Mouse (Mus musculus) right cerebral cortex, postnatal 10 days (tissue): ENCODE measurements around the gene Scn1b.

Source experiments
- DNase-seq, 2 experiments: peaks; one replicate each; pipeline ENCODE4 v3.0.0; 2021; ENCODE audit warnings: low spot score in 2 of 2

The Scn1b gene

DNA sequence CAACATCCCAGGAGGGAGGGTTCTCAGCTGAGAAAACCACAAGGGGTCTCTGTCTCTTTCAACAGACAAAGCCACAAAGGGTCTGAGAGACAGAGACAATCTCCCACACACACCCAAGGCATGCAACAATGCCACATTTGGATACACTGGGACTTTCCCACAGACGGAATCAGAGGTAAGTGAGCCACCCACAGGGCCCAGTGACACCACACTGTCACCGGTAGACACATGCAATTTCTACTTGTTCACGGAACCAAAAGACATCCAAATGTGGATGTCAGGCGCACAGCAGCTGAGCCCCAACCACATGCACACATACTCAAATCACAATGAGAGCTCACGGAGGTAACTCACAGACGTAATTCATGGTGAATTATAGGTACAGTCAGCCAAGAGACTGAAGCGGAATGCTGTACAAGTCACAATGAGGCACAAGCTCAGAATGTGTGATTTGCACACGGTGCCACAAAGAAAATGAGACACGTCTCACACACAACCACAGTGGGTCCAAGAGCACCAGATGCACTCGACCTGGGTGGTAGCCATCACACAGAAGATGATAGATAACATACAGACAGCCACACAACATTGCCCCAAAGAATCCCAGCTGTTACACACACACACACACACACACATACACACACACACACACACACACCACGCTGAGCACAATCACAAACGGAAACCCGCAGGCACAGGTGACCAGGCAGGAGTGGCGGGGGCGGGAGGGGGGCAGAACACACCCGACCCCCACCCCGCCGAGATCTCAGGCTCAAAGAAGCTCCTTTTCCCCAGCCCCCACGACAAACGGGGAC lies 23.2 kb upstream of the Scn1b start:
- DNase-seq: no peak

DNA sequence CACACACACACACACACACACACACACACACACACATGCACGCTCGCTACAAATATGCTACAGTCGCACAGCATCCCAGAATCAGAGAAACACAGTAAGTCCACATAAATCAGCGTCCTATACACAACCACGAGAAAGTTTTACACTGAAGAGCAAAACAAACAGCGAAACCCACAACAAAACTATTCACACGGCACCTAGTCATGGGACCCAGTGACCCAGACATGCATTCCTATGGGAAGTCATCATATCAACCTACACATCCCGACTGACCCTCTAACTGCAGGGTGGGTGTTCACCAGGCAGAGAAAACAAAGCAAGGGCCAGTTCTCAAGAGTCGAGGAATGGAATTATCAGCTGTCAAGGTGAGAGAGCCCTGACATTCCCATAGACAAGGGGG lies 22.5 kb upstream of the Scn1b start:
- DNase-seq: no peak

DNA sequence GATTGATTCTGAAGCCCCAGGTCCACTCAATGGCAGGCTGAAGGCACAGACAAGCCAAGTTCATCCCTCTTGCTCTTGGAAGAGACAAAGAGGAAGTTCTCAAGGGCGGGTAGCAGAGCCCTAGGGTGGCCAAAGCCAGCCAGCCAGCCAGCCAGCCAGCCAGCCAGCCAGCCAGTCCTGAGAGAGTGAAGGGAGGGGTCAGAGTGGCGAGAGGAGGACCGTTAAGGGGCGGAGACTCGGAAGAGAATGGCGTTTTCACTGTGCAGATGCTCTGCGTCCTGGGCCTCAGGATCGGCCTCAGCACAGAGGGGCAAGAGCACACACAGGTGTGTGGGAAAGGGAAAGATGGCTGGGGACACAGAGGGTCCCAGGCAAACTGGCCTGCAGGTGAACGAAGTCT lies 22.0 kb upstream of the Scn1b start:
- DNase-seq: peak; percentile 71 to 73

DNA sequence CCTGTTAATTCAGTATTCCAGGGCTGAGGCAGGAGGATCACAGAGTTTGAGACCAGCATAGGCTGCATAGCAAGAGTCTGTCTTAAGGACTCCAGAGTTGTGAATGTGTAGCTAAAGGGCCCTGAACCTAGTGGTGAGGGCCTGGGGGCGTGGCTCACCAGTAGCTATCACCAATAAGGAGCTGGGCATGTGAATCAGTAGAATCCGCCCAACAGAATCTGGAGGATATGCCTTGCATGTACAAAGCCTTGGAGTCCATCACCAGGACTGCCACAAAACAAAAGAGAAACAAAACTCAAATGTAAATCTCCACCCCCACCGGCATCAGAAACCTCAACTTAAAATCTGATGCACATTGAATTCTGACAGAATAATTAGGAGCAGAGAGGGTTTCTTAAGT lies 21.3 kb upstream of the Scn1b start:
- no peak for DNase-seq

DNA sequence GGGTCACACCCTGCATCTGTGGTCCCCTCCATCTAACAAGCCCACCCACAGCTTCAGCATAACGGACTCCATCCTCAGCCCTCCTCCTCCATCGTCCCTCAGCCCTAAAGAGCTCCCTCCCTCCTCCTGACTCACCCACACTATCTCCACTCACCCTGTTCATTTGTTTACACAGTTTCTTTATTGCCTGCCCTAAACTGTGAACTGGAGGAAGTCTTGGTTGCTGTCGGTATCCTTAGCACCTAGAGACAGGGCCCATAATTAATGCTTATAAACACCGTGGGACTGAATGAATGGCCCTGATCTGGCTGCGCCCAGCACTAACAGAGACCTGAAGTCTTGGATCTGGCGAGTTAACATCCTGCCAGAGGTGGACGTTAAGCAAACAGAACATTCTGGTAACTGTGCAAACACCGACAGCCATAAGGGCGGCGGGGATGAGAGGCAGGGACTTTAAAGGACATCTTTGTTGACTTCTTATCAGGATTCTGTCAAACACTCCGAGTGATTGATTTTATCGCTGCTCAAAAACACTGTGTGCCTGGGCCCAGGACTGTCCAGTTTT lies 18.9 kb upstream of the Scn1b start:
- DNase-seq: no peak

DNA sequence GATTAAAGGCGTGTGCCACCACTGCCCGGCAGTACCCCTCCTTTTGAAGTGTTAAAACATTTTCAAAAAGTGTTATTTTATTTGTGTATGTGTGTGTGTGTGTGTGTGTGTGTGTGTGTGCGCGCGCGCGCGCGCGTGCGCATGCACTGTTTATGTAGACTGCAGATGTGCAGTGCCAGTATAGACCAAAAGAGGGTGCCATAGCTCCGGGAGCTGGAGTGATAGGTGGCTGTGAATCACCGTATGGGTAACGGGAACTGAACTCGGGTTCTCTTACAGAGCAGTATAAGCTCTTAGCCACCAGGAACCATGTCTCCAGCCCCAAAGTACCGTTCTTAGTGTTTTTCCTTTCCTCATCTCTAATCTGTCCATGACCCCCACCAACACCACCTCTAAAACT lies 18.1 kb upstream of the Scn1b start:
- no peak for DNase-seq

DNA sequence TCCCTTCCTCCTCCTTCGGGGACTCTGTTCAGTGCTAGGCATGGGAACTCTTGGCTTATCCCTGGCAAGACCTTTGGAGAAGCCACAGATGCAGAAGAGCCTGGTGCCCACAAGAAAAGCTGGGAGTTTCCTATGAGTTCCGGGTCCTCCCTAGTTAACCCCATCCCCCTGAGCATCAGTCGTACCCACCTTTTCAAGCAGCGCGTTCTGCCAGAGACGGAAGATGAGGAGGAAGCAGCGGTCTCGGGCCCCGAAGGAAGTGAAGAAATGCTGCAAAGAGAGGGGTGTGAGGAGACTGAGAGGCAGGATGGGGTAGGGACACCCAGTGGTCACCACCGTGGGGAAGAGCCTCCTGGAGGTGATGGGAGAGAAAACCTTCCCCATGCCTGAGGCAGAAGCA lies 14.1 kb upstream of the Scn1b start:
- no peak for DNase-seq

DNA sequence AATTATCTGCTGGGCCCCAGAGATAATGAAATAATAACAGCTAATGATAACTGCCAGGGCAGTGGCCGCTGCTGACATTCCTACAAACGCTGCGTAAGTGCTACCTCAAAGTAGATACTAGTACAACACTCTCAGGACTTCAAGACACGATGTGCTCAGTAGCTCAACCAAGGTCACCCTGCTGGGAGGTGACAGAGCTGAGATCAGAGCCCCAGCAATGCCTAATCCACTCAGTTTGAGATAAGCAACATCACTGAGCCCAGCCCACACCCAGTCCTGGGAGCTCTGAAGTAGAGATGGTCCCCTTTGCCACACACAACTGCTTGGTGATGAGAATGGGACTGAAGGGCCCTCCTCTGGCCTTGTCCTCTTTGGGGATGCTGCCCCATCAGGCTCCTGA lies 13.5 kb upstream of the Scn1b start:
- DNase-seq: peak in 1 of 2 experiments; percentile 17

DNA sequence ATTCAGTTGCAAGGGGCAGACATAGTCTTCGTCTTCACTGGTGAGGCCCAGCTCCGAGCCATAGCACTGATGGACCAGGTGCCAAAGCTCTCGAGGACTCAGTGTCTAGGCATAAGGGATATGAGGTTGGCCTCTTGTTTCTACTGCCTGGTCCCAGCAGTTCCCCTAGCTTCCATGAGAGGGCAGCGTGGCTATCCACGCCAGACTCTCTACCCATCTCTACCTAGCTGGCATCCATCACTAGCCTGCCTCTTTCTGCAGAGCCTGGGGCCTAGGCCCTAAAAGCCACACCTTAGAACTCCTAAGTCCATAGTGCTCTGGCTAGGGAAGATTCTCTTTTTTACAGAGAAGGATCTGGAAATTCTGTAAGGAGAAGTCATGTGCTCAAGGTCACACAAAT lies 13.0 kb upstream of the Scn1b start:
- peak in 1 of 2 experiments; percentile 75 for DNase-seq

DNA sequence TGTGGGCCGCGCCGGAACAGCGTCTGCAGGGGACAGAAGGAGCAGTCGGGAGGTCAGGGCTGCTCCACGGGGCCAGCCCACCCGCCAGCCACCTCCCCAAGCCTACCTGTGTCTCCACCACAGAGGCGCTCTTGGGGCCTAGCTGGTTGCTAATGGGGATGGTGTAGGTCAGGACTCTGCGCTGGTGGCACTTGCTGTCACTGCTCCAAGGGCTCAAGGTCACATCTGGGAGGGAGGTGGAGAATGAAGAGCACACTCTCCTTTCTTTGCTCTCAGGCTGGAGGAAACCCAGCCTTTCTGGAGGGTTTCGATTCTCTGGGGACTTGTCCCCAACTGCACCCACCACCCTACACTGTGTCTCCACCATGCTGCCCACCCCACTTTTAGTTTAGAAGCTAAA lies 8.9 kb upstream of the Scn1b start:
- DNase-seq: no peak

DNA sequence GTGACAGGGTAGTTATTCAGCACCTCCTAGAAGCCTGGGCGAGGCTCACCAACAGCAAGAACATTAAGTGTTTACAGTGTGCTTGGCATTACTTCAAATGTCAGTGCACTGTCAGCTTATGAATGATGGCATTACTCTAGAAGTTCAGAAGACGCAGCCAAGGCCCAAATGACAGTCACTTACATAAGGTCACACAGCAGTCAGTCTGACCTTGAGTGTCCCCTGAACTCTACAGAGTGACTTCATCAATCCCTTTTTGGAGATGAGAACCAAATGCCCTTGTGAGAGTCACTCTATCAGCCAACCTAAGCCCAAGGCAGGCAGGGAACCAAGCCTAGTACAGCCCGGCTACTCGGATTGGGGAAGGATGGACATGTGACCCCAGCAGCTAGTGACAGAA lies 5.1 kb upstream of the Scn1b start:
- no peak for DNase-seq

DNA sequence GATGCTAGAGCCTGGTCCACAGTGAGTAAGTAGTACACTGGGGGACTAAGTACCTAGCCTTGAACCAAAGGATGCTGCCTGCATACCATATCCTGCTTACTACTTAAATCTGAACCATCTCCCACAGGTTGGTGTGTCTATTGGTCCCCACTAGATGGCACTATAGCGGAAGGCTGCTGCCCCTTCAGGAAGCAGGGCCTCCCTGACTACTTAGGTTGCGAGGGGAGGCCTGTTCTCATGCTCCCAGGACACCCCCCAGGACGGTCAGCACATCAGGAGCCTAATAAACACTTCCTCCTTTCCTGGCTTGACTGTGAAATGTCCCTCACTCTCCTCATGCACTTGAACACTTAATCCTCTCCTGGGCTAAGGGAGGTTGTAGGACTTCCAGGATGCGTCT lies 4.0 kb upstream of the Scn1b start:
- peak; percentile 72 to 79 for DNase-seq

DNA sequence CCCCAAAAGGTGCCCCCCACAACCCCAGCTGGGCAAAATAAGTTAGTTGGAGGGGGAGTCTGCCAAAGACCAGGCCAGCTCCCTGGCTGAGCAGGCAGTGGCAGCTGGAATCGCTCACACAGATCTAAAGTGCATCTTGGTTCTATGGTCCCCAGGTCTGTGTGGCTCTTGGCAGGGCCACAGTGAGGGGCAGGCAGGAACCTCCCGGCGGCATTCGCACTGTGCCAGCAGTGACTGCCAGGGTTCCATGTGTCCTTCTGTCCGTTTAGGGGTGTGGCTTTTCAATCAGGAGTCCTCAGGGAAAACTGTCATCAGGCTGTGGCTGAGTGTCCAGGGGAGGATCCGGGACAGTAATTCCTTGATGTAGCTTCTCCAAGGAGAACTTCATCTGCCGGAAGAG lies 3.4 kb upstream of the Scn1b start:
- DNase-seq: no peak

DNA sequence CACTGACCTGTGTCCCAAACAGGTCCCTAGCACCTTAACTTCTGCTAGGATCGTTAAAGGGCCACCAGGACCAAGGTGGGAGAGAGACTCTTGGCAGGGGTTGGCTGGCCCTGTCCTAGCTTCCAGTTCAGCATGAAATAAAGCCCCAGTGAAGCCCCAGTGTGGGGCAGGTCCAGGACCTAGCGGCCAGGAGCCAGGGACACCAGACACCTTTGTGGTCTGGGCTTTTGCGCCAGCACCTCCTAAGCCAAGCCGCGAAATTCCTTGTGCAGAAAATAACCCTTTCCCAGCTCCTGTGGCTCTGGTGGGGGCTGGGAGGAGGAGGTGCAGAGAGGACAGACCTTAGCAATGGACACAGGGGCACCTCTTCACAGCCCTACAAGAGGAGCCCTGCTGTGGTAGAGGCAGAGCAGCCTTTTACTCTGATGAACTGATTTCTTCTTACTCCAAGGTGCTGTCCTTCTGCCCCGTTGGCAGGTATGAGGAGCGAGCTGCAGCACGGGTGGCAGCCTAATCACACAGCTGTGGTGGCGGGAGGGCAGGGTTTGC lies 1.4 kb upstream of the Scn1b start:
- no peak for DNase-seq

DNA sequence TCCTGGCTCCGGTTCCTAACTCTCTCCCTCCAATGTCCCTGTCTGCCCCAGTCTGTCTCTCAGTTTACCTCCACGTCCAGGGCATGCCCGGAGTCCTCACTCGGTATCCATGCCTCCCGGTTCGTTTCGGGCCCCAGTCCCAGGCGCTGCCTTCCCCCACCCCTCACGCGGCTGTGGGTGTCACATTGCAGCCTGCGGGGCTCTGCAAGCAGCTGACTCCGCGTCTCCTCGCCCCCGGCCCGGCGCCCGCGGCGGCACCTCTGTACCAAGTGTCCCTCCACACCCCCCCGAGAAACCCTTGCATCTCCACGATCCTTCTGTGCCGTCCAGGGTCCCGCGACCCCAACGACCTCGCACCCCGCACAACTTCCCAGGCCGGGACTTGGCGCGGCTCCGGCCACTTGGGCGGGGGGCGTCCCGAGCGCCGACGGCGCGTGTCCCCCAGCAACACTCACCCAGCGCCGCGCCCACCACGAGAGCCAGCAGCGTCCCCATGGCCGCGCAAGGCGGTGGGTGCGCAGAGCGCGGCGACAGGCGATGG lies 522 bp downstream of the Scn1b start:
- peak; percentile 60 to 66 for DNase-seq

DNA sequence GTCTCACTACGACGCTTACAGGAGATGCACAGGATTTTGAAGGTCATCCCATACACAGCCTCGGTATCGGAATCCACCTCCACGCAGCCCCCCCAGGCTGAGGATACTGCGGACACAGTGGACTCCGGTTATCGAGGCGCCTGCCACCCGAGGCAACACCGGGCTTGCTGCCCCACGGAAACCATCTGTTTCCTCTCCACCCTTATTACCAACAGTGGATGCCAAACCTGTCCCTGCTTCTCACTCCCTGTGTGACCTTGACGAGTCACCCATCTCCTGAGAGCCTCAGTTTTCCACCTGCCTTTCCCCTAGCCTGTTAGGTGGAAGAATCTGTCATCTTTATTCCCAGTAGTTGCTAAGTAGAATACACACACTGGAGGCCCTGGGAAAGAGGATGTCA lies 1.7 kb downstream of the Scn1b start:
- no peak for DNase-seq

DNA sequence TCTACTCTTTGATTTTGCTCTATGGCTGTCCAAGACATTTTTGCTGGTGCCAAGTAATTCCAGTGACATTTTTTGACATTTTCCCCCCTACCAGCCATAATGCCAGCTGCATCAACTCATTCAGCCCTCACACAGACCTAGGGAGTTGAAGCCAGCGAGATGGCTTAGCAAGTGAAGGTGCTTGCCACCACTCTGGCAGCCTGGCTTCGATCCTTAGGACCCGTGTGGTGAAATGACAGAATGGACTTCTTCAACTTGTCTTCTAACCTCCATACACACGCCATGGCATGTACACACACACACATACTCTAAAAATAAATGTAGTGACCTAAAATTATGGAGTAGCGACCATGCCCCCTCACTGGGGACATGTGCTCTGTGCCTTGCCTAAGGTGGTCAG lies 2.4 kb downstream of the Scn1b start:
- no peak for DNase-seq

DNA sequence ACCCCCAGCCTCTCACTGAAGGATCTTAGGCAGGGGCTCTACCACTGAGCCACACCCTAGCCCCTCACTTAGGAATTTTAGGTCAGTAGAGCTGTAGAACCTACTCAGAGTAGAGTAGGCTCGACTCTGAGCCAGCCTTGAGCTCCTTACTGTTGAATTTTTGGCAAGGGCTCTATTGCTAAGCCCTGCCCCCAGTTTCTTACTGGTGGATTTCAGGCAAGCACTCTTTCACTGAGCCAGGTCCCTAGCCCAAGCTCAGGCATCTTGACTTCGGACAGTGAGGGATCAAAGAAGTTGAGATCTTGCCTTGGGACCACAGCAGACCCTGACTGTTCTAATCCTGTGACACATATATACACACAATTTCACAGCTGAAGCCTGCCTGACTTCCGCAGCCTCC lies 3.1 kb downstream of the Scn1b start:
- no peak for DNase-seq

DNA sequence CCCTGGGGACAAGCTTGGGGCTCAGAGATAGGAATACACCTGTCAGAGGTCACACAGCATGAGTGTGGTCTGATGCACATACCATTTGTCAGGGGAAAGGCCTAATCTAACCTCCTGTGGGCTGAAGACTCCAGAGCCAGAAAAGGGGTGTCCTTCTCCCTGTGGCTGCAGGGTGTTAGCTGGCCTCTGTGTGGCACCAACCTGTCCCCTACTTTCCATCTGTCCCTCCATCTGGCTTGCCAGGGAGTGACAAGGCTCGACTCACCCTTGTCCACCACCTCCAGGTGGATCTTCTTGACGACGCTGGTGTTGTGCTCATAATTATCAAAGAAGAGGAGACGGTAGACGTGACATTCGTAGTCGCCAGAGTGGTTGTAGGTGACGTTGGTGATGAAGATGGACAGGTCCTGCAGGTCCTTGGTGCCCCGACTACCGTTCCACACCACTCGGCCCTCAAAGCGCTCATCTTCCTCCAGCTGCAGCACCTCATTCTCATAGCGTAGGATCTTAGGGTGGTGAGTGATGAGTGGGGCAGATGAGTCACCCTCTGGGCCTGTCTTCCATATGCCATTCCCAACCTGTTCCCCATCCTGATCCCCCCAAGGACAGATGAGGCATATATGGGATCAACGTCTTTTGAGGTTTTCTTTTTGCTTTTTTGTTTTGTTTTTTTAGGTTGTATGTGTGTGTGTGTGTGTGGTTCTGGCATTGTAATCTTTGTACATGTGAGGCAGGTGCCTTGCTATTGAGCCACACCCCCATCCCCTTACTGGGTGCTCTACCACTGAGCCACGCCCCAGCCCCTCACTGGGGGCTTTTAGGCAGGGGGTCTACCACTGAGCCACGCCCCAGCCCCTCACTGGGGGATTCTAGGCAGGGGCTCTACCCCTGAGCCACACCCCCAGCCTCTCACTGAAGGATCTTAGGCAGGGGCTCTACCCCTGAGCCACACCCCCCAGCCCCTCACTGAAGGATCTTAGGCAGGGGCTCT lies 3.9 kb downstream of the Scn1b start:
- no peak for DNase-seq

DNA sequence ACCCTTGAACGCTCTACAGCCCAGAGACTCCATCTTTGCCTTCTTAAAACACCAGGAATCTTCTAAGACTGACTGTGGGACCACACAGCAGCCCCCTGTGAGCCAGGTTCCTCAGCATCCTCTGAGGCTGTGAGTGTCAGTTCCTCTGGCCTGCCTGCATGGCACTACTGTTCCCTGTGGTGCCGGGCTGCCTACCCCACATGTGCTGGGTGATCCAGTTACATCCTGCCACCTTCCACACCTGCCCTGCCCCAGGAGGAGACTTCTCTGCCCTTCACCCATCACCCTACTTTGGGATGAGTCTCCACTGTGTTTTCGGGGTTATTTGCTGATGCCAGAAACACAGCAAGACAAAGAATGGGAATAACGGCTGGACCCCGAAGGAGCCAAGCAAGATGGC lies 7.2 kb downstream of the Scn1b start:
- DNase-seq: no peak

DNA sequence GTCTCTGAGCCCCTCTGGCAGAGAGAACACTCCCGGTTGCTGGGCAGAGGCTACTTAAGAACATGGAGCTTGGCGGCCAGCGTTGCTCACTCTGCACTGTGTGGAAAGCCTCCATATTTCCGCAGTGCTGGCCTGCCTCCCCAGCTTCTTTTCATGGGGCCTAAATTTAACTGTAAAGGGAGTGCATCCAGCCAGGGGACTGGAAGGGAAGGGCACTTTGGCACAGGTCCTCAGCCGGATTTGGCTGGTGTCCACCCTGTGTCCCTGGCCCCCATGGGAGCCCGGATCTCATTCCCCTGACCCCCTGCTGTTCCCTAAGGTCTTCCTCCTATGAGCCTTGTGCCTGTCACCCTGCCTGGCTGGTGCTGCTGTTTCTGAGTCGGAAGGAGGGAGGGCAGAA lies 8.3 kb downstream of the Scn1b start:
- peak in 1 of 2 experiments; percentile 59 for DNase-seq

DNA sequence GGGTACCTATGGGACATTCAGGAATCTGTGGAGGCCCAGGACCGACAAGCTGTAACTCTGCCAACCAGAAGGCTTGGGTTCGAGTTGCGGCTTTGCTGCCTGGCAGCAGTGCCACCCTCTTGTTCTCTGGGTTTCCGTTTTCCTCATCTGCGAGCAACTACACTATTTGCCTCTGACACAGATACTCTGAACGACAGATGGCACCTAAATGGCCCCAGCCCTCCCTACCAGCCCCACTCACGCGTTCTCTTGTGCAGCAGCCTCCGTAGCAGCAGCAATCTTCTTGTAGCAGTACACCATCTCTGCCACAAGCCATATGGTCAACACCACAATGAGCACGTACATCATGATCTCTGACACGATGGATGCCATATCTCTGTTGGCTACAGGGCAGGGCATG lies 9.3 kb downstream of the Scn1b start:
- DNase-seq: no peak
